Mouse (Mus musculus) left cerebral cortex, postnatal 10 days (tissue): ENCODE results near the gene Sema7a. TPM values are rescaled to one million over a fixed set of nuclear protein-coding genes. Genes with fewer than 3 reads are reported as not detected.

Experiments
- DNase-seq, 2 experiments: peaks; one replicate each; pipeline ENCODE4 v3.0.0; 2021 to 2022; ENCODE audit warnings: low spot score in 2 of 2, mixed read lengths in 1 of 2; ENCODE audit errors: extremely low spot score in 1 of 2
- intact Hi-C: fragments of 180-260 bp; cut with DNase I; formaldehyde crosslinking; loops from one replicate; pipeline ENCODE4 v1.15.1; 2025
- total RNA-seq, 2 experiments: library from RNA; stranded (reverse); gene quantifications; 2 replicates each; pipeline ENCODE4 v1.2.3; 2021

Sema7a gene
- total RNA-seq, 2 experiments from 2014 or later = 127 to 132 TPM

DNA sequence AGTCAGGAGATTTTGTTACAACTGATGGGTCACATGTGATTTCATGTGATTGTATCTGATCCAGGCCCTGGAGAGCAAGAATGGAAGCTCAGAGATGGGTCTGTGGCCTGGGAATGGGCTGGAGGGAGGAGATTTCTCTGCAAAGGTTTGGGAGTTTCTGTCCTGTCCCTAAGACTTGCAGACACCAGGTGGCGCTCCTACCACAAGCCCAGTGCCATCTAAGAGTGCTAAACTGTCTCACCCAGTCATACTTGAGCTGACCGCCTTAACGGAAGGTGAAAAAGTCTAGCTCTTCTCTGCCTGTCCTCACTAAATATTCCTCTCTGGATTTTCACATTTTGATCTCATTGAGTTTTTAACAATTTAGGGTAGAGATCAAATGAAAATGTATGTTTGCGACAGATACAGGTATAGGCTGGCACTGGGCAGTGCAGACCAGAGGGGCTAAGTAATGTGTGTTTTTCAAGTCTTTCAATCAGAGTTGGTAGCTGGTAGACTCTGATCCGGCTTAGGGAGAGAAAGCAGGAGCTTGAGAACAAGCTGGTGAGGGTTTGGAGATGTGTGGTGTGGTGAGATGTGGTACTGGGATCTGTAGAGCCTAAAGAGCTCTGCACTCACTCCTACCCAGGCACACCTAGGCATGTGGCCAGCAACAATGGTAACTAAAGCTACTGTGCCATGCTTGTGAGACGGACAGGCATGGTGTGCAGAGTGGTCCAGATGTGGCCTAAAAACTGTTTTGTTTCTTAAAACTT, 4.1 kb upstream of the Sema7a start:
- intact Hi-C loops = loop anchor here (1.0 to 10.0 kb wide), 2 partner anchors 62 to 269 kb away; partner anchors contain the start of genes Islr and Islr2
- peak; percentile 82 to 90 for DNase-seq

DNA sequence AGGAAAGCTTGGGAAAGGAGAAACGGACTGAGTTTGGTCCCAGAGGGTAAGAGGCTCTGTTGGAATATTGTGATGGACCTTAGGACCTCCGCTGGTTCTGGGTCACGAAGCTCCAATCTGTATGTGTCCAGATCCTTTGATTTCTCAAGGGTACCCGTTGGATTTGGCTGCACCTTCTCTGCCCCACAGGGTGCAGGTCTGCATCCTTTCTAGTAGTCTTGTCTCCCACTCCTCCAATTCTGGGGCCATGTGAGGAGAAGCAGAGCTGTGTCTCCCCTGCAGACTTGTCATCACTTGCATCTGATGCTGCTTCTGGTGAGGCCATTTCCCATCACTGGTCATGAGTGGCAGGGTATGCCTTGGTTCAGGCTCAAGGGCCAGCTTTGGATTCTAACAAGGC, 2.7 kb upstream of the Sema7a start:
- intact Hi-C loops = loop anchor here (10.0 kb wide), 1 partner anchor 268 kb away; the partner anchor contains the start of genes Islr and Islr2
- DNase-seq = no peak

DNA sequence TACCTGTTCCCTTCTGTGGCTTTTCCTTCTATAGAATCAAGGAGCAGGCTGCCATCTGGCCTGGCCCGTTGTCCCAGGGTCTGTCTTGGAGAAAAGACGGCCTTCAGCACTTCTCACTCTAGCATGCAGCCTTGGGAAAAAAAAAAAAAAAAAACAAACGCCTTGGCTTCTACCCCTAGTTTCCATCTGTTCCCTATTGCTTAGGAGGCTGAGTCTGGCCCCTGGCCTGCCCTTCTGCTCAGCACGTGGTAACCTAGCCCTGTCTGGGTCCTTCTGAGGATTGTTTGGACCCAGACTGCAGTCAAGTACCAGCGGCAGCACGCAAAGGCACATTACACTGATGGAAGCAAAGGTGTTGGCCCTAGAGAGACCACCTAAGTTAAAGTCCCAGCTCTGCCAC, 2.3 kb upstream of the Sema7a start:
- intact Hi-C loops = loop anchor here (10.0 kb wide), 1 partner anchor 267 kb away; the partner anchor contains the start of genes Islr and Islr2
- no peak for DNase-seq

DNA sequence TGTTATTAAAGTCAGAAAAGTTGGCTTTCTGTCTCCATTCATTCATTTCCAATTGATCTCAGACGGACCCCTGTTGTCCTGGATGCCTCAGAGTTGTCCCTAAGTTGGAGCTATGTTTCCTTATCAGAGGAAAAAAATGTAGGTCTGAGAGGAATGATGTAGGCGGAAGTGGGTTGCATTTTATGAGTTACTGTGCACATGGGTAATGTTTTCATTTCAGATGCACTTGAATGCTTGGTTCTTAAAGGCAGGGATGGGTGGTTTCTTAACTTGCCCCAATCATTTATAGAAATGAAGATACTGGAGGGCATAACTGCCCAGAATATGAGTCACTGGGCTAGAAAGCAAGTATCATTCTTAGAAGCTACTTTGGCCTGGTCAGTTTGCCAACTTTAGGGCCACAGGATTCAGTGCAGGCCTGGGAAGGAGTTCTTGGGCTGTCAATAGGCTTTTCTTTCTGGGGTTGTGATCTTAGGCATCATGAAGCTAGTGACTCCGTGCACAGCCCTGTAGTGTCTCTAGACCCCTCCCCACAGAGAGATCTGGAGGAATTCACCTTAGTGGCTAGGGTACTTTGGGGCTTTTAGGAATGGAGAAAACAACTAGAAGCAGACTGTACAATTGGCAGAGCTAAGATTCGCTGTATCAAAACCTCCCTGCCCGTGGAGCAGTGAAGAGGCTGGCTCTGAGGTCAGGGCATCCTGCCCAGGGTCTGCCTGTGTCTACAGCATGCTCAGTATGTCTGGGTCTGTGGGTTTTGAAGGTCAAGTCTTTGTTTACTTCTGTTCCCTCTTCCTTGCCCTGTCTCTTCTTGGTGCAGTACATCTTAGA, 1.5 kb upstream of the Sema7a start:
- DNase-seq = no peak
- intact Hi-C loops = loop anchor here (10.0 kb wide), 1 partner anchor 266 kb away; the partner anchor contains the start of genes Islr and Islr2

DNA sequence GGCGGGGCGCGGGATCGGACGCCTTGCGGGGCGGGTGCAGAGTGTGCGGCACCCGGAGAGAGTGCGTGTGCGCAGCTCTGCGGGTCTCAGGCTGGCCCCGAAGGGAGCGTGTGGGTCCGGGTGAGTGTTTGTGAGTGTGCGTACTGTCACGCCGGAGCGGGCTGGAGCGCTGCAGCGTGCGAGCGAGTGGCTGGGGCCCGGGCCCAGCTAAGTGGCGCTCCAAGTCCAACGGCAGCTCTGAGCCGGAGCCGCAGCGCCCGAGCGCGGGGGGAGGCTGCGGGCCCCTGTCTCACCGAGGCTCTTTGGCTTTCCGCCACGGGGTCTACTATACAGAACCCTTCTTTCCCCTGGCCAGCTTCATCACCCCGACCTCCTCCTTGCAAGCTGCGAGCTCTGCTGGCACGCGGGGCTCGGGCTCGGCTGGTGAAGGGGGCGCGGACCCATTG, 460 bp downstream of the Sema7a start:
- peak in 1 of 2 experiments; percentile 71 for DNase-seq
- intact Hi-C loops = no loop called here

DNA sequence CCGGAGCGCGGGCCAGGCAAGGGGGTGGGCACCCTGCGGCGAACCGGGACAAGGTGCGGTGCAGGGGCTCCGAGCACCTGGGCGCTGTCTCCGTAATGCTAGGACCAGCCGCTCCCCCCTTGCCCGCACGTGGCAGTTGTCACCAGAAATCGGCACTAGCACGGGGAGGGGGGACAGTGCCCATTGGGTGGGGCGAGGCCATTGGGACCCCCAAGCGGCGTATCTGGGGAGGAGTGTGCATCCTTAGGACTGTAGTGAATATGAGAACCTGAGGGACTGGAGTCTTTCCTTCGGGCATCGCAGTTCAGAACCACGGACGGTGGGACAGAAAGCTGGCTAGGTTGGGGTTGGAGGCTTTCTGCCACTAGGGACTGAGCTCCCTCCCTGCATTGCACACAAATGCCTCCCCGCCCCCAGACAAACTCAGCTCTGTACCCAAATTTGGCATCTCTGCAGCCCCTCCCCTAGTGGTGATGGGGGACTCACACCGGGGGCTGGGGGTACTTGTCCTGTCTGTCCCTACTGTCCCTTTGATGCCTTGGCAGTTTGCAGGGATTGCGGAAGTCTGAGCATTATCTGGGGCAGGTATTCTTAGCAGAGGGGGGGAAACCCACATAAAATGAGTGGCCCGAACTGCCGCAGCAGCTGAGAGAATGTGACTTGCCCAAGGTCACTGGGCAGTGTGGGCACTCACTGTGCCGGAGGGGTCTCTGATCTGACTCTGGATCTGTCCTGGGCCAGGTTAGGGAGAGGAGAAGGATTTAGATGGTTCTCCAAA, 1.1 kb downstream of the Sema7a start:
- DNase-seq = peak in 1 of 2 experiments; percentile 62
- intact Hi-C loops = no loop called here

DNA sequence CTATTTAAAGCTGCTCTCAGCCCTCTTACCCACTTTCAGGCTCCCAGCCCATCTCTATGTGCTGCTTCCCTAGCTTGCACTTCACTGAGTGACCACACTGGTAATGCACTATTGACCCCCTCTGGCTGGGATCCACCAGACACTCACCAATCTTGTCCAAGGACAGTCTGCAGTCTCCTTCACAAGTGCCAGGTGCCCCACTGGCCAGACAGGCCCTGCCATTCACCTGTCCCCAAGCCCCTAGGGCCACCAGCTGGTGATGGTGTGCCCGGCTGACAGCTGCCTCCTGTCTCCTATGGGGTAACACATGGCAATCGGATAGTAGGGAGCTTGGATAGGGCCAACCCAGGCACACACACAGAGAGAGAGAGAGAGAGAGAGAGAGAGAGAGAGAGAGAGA, 2.1 kb downstream of the Sema7a start:
- intact Hi-C loops = no loop called here
- no peak for DNase-seq

DNA sequence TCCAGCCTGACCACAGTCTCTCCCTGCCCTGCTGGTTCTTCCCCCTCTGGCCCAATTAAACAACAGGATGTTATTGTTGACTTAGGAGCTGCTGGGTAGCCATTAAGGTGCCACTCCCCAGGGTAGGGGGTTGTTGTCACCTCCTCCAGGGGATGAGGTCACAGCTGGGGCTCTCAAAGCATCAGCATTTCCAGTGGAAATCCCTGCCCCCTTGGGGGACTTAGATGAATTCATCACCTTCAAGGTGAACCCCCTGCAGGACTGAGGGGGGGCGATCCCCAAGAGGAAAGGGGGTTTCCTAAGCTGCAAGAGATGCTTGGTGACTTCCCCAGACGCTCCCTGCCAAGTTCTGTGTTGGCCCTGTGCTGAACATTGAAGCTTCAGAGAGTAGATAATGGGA, 3.2 kb downstream of the Sema7a start:
- intact Hi-C loops = no loop called here

DNA sequence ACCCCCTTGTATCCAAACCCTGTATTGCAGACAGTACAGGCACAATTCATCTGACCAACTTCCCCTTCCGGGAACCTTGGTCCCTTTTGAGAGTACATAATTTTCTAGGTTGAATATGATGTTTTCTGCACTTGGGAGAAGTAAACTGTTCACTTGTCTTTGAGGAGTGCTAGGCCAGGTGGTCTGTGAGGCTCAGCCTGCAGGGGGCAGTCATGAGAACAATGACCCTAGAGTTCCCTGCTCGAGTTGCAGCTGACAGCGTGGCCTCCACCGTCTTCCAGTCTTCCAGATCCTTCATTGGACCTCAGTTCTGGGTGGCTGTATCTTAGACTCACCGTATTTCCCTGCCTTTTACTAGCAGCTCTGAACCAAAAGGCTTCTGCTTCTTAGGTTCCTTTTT, 4.7 kb downstream of the Sema7a start:
- peak in 1 of 2 experiments; percentile 74 for DNase-seq
- intact Hi-C loops = no loop called here

More for the DNA sequence above, 3.2 kb downstream of the Sema7a start:
- no peak for DNase-seq

DNA sequence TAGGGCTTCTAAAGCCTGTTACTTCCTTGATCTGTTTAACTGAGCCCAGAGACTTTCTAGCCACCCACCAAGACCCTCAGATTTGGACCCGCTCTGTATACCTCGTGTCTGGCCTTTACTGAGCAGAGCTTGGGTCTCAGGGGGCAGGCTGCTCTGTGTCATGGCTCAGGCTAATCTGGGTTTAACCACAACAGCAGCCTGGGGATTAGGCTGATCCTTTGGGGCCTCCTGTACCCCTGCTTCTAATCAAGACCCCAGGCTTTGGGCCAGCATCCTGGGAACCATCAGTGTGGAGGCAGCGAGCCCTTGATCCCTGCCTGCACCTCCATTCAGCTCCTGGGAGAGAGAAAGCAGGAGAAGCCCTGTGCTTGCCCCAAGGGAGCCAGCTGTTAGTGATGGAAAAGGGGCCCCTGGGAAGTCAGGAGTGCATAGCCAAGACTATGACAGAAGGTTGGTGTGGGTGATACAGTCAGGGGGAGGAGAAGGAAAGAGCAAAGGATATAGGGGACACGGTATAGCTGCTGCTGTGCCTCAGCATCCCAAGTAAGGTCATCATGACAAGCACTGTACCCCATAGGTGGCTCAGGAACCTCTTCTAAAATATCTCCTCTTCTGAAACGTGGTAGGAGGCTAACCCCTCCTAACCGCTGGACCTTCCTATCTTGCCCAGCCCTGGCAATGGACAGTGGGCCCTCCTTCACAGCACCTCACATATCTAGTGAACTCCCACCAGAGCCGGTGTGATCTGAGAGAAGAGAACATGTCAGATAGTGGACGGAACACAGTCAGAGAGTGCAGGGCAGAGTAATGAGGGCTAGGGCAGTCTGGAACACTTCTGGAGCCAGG, 6.1 kb downstream of the Sema7a start:
- DNase-seq = no peak

DNA sequence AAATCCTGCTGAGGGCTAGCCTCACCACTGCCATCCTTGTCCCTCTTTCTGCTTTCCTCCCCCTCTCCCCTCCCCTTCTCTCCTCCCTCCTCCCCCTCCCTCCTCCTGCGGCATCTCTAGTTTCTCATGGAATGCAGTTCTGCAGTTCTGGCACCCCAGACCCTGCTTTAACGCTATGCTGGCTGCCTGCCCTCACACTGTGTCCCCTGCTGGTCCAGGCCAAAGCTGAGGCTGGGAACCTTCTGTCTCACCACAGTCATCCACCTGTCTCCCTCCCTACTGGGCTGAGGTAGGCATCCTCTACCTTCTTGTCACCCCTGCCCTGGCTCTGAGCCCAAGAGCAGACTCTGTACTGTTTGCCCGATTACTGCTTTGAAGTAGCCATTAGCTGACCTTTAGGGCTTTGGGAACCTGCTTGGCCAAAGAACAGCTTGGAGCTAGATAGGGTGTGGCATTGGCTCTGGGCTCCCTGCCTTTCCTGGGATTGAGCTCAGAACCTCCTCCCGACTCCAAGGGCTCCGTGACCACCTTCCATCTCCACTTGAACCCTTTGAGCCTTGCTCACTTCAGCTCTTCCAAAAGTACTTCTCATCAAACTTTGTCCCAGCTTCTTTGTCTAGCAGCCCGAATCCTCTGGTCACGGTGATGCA, 7.6 kb downstream of the Sema7a start:
- no peak for DNase-seq
- intact Hi-C loops = no loop called here

More for the DNA sequence above, 6.1 kb downstream of the Sema7a start:
- intact Hi-C loops = no loop called here

DNA sequence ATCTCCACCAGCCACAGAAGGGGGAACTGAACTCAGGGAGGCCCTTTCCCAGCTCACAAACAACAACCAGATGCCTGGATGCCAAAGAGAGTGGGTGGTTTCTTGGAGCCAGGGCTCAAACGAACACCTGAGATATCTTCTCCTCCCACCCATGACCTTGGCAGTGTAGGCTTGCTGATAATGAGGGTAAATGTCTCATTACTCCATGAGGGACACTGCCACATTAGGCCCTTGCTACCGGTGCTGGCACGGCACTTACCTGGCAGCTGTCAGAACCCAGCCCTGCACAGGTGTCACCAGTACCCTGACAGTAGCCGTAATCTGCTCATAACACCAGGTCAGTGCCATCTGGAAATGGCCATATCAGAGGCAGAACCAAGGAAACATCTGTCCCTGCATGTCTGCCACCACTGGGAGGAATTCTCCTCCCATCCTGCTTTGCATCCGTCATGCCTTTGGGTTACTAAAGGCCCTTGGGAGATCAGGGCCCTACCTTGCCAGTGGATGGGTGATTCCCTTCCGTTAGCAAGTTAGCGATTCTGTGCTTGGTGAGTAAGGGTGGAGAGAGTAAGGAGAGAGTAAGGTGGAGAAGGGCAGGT, 8.5 kb downstream of the Sema7a start:
- intact Hi-C loops = no loop called here
- DNase-seq = no peak

DNA sequence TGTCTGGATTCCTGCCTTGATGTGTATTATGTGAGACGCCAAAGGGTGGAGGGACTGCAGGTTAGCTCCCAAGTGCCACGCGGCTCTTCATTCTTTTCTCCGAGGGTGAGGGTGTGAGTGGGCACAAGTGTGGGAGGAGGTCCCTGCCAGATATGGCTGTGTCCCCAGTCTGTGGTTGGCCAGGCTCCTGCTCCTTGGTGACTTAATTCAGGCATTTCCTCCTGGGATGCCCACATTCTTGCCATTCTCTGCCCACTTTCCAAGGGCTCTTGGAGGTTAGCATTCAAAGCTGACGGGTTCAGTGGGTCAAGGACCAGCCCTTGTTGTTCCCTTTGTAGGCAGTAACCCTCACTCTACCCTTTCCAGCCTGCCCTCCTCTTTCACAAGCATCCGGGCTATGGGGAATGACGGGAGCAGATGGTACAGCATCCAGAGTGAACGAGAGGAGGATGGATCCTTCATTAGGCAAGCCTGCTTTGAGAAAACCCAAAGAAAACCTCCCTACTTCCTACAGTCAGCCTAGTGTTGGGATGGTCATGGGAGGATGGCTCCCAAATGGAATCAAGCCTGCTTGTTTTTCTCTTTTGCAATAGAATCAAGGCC, 9.3 kb downstream of the Sema7a start:
- intact Hi-C loops = no loop called here

DNA sequence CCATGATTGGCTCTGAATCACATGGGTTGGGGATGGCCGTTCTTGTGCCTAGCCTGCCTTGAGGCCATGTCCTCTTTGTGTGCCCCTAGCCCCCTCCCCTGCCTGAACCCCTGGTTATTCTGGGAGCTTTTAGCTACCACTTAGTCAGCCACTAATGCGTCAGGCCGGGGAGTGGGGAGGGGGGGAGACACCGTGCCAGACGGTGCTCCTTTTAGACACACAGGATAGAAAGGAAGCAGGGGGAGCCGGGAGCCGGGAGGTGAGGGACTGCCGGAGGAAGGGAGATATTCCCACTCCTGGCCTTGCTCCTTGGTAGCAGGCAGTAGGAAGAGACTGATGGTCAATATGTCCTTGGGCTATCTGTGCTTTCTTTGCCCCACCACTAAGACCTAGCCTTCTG, 10.0 kb downstream of the Sema7a start:
- intact Hi-C loops = no loop called here
- no peak for DNase-seq

More for the DNA sequence above, 9.3 kb downstream of the Sema7a start:
- no peak for DNase-seq

DNA sequence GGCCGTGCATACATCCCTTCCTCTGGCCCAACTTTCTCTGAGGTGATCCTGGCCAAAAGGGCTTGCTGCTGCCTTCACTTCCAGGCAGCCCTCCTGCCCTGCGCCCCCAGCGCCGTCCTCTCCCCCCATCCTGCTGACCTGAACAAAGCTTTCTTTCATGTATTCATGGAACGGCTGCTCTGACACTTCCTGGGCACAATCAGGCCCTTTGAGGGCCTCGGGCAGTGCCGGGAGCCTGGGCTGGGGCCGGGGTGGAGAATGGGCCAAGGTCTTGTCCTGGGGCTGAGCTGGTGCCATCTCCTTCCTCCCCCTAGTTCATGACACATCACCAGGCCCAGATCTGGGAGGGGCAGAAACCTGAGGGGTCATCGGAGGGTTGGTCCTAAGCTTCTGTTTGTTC, 10.6 kb downstream of the Sema7a start:
- intact Hi-C loops = no loop called here
- DNase-seq = peak in 1 of 2 experiments; percentile 54

DNA sequence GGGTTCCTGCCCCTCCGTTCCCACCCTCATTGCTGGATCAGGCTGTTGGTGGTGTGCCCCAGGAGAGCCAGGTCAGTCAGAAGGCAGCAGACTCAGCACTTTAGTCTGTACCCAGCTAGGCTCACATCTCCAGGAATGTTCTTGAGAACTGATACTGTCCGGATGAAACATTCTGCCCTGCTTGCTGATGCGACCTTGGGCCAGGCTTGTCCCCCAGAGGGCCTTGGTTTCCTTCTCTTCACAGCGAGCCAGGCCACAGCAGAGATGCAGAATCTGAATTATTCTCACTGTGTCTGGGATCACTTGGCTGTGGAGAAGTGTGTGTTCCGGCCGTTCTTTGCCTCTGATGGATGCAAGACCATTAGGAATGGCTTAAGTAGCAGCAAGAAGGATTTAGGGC, 12.1 kb downstream of the Sema7a start:
- intact Hi-C loops = no loop called here

More for the DNA sequence above, 12.1 kb downstream of the Sema7a start:
- DNase-seq = no peak
